Mouse (Mus musculus) thymus, postnatal 10 days (tissue): Measurements from ENCODE around the gene Wdr62.
A peak's percentile ranks its signal among the peaks of the same experiment; 100 is the strongest.
"Not testable (repeated sequence)": the region's sequence is repeated elsewhere in the genome, so short reads cannot be mapped to it uniquely, and the experiment has no call there.

Experiments used
- DNase-seq, 2 experiments: peaks; one replicate each; pipeline ENCODE4 v3.0.0; 2021; ENCODE audit warnings: low spot score in 2 of 2

Wdr62 gene

DNA sequence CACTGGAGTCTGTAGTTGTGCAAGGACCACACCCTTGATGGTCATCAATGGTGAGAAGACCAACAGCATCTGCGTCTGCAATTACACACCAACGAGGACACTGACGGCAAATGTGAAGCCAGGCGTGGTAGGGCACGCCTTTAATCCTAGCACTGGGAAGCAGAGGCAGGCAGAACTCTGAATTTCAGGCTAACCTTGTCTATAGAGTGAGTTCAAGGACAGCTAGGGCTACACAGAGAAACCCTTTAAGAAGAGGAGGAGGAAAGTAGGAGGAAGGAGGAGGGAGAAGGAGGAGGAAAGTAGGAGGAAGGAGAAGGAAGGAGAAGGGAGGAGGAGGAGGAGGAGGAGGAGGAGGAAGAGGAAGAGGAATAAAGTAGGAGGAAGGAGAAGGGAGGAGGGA, 14.7 kb downstream of the Wdr62 start:
- DNase-seq: no peak

DNA sequence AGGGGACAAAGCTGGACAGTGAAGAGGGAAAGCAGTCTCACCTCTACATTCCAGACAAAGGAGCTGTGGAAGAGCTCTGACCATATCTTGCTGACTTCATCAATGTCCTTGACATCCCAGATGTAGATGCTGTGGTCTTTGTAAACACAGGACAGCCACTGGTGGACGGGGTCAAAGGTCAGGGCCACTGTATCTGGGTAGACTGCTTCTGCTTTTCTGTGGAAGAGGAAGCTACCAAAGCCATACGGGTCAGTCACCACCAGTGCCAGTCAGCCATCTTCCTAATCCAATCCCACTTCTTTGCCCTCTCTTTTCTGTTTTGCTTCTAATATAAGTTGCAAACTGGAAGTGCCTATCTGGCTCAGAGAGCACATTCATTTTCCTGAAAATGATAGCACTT, 15.2 kb downstream of the Wdr62 start:
- no peak for DNase-seq

DNA sequence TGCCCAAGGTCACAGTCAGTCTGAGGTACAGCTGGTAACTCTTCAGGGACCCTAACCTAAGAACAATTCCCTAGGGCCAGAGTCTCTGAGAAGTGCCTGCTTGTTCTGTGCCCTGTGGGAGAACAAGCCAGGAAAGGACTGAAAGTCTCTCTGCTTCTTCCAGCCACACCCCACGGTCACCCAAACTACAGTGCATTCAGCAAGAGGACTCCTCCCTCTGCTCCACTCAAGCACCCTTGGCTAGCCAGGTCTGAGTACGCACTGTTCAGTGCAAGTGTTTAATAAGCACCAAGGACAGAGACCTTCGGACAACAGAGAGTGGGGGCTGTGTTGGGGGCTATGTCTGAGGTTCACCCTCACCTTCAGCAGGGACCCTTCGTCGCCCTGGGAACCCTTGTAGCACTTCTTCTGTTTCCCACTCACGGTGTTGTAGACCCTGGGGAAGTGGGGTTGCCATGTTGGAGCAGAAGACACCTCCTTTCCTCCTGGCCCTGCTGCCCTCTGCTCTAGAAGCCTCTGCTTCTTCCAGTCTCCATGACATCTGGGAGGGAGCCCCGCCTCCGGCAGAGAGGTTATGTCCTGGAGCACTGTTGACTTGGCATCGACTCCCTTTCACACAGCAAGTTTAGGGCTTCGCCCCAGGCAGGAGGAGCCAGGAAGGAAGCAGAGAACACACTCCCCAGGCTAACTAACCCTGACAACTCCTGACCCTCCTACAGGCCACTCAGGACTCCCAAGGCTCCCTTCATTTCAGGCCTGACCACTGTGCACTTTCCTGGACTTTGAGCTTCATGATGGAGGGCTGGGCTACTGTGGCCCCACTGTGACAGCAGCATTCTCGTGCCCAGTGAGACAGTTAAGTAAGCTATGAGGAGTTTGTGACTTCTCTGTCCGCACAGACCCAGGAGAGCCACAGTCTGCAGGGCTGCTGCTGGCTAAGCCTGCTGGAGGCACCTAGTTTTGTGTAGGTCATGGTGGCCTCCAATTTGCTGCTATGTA, 28.0 kb downstream of the Wdr62 start:
- DNase-seq: no peak

DNA sequence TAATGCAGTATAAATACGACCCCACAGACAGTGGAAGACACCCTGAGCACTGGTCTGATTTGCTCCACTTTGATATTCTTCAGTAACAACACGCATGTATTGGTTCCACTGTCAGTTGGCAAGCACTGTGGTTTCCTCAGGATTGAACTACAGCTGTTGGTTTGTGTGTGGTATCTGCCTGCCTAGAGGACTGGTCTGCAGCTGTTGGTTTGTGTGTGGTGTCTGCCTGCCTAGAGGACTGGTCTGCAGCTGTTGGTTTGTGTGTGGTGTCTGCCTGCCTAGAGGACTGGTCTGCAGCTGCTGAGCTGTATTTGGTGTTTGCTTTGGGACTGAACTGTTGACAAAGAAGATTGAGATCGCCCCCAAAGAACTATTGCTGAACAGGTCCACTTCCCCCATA, 42.8 kb downstream of the Wdr62 start:
- not testable (repeated sequence) for DNase-seq

DNA sequence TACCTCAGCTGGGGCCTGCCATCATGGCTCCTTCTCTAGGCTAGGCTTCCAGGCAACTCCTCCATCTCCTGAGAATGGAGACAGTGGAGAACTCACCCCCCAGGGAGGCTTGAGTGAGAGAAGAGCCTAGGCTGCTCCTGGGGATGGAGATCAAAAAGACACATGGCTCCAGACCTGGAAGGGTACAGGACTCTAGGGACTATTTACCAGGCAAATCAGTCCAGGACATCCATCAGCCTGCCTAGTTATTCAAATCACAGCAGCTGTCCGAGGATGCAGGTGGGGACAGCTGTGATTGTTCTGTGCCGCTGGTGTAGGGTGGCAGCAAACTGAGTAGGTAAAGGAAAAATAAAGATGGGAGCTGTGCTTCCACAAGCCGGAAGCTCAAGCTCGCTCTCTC, 44.6 kb downstream of the Wdr62 start, which contains the start of gene Ovol3:
Gene Ovol3, minus strand, starts transcription at position 101 of the 400 bp plus-strand sequence.
- no peak for DNase-seq

DNA sequence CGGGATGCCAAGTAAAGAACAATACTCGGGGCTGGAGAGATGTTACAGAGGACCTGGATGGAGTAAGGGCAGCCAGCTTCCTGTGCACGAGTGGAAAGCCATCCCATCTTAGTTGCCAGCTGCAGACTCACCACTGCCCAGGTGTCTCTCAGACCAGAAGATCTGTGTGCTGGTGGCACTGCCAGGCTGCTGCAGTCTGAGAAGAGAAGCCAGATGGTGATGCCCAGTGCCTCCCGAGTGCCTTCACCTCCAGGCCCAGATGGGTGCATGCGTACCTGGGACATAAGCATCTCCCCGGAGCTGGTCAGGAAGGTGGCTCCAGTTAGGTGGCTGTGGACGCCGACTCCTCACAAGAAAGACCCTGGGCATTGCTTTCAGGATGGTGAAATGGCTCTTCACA, 45.1 kb downstream of the Wdr62 start:
- no peak for DNase-seq

DNA sequence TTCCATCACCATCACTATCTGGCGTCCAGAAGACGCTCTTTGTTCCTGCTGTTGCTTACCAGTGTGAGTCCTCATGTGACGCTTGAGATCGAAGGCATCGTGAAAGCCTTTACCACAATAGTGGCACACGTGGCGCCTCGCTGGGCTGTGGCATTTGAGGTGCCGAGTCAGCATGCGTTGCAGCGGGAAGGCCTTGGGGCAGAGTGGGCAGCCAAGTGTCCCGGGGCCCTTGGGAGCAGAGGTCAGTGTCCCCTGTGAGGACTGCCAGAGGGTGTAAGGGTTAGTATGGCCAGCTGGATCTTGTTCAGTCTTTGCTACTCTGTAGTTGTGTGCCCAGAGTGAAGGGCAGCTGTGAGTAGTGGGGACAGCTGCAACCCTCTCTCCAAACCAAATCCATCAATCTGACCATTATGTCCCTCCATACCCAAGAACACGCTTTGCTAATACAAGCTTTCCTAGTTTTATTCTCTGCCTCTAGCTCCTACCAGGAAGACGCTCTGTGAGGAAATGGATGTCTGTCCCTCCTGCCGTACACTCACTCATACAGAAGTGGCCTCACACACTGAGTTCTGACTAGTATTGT, 45.9 kb downstream of the Wdr62 start:
- DNase-seq: no peak

DNA sequence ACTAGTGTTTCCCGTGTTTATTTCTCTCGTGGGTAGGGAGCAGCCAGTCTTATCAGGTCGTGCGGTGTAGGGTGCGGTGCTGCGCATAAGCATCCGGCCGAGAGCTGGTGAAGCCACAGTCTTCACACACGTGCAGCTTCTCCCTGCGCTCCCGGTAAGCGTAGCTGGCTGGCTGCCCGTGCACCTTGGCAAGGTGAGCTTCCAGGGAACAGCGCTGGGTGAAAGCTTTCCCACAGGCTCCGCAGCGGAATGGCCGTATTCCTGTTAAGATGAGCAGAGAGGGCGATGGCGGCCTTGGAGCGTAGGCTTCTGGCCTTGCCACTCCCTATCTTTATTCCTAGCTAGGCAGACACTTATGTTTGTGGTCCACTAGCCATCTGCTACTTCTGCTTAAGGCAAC, 46.8 kb downstream of the Wdr62 start:
- DNase-seq: no peak

DNA sequence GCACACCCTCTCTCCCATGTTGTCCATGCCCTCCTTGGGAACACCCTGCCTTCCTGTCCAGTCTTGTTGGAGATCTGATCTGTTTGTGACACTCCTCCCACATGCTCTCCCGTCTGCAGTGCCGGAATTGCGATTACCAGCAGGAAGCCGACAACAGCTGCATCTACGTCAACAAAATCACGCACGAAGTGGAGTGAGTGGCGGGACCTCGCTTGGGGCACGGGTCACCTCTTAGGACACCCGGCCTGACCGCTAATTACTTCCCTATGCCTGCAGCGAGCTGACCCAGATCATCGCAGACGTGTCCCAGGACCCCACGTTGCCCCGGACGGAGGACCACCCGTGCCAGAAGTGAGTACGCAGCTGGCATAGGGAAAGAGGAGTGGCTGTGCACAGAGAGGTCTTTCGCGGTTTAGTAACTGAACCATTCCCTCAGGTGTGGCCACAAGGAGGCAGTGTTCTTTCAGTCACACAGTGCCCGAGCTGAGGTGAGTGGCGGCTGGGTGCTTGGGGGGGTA, 47.5 kb downstream of the Wdr62 start:
- DNase-seq: peak; percentile 53 to 66

DNA sequence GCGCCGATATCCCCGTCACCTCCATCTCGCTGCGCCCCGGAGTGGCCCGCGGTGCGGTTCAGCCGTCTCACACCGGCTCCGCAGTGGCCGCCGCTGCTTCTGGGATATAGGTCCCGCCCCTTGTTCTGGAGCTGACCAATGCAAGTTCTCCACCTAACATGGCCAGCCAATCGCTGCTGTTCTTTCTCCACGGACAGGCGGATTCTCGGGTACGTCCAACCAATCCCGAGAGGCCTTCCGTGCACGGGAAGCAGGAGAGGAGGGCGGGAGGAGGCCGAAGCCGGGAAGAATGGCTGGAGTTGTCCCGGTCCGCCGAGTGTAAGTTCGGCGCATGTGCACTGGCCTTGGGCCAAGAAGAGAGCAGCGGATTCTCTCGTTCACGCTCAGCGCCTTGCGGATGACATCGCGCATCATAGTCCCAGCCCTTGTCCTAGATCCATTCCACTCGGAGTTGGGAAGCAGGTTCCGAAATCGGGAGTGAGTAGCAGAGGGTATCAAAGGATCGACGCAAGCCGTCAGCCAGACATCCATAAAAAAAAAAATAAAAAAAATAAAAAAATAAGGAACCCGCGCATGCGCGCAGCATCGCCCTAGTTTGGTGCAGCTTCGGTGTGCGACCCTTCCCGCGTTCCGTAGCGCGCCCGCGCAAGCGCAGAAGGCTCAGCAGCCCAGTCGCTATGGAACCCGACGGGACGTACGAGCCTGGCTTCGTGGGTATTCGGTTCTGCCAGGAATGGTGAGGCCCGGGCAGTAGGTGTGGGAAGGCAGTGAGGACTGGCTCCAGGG, 48.4 kb downstream of the Wdr62 start, which contains the start of the genes Polr2i and Tbcb:
Gene Polr2i, plus strand, starts transcription at position 280 of the 786 bp plus-strand sequence.
Gene Tbcb, minus strand, starts transcription at position 604 of the 786 bp plus-strand sequence.
- peak; percentile 93 to 95 for DNase-seq

DNA sequence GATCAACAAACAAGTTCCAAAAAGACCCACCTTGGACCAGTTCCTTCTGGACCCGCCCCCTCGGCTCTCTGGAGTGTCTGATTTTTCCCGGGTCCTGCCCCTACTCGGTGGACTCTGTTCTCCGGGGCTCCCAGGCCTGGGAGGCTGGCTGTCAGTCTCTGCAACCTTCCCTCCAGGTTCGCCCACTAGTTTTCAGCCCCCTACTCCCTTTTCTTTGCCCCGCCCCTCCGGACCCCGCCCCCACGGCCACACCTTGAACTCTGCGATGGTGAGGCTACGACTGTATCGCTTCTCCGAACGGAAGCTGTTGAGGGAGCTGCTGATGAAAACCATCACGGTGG, 48.9 kb downstream of the Wdr62 start:
- no peak for DNase-seq

DNA sequence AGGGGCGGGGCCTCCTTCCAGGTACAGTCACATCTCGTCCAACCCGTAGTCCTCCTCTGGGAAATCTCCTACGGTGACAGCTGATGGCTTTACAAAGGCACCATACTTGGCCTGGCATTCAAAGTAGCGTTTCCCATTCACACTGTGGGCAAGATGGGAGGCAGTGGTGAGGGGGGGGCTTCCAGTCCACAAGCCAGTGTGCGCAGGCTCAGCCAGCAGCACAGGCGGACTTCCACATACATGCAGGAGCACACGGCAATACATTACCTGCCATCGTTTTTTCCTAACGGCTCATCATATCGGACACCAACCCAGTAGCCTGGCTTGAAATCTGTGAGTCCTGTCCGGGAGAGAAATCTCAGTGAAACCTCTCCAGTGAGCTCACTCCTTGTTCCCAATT, 56.0 kb downstream of the Wdr62 start:
- no peak for DNase-seq

DNA sequence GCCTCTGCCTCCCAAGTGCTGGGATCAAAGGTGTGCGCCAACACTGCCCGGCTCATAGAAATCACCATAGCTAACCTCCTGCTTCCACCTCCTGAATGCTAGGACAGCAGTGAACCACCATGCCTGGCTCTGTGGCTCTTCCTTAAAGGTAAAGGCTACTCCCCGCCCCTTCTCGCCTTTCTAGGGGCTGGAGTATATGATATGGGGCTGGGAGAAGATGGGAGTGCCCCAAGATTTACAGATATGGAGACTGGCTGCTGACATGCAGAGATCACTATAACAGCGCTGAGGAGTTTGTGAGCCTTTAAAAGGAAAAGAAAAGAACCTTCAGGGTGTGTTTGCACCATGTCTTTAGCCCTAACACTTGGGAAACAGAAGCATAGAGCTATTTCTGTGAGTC, 58.0 kb downstream of the Wdr62 start:
- DNase-seq: no peak

DNA sequence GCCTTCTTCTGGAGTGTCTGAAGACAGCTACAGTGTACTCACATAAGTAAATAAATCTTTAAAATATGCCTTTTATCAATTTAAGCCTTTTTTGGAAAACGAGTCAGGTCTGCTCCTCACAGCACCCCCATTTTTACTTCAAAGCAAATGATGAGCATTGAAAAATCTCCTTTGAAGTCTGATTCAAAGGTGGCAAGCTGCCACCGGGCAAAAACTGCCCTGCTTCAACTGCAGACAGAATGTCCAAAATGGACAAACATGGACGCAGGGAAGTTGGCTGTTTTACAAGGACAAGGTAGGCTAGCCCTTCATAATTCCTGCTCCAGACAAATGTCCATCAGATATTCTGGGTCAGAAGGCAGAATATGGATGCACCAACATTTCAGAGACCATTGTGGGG, 58.8 kb downstream of the Wdr62 start:
- DNase-seq: no peak

DNA sequence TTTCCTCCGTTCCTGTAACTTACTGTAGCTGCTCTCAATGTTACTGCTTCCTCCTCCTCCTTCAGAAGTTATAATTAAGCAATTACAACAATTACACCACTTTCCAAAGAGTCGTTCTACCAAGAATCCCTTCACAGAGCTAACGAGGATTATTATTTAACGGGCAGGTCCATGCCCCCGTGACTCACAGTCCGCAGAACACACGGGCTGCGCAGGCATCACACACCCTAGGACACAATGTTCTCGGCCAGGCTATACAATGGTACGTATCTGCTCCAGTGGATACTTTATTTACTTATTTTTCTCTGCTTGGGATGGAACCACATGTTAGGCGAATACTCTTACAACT, 60.2 kb downstream of the Wdr62 start:
- DNase-seq: no peak

DNA sequence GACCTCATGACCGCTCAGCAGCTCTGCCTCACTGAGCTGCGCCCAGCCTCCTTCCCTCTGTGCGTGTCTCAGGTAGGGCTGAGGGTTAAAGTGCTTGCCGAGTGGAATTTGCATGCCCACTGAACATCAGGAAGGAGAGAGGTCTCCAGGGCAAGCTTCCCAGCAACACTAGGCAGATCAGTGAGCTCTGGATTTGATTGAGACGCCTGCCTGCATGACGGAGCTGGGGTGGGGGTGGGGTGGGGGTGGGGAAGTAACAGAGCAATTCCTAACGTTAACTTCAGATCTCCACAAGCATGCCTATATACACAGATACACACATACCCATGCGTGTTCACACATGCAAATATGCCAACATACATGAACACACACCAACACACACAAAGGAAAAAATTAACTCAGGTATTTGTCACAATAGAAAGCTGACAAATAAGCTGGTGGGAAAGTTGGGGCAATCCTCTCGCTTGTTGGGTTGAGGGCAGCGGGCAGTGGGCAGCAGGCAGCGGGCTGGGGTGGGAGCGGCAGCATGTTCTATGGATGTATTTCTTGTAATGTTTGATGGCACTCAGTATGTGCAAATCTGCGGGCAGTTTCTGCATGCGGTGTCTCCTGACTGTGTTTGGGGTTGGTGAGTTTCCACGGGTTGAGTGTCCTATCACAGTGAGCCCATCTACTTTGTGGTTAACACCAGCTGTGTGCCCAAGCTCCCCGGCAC, 60.8 kb downstream of the Wdr62 start:
- peak; percentile 31 to 36 for DNase-seq

DNA sequence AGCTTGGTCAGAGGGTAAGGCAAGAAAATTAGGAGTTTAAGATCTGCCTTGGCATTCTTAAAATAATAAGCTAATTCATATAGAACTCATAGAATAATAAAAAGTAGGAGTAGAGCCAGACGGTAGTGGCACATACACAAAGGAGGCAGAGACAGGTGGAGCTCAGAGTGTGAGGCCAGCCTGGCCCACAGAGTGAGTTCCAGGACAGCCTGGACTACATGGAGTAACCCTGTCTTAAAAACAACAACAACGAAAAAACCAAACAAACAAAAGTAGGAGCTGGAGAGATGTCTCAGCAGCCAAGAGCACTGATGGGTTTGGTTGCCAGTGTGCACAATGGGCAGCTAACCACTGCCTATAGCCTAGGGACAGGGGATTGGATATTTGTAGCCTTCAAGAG, 62.9 kb downstream of the Wdr62 start:
- DNase-seq: no peak

DNA sequence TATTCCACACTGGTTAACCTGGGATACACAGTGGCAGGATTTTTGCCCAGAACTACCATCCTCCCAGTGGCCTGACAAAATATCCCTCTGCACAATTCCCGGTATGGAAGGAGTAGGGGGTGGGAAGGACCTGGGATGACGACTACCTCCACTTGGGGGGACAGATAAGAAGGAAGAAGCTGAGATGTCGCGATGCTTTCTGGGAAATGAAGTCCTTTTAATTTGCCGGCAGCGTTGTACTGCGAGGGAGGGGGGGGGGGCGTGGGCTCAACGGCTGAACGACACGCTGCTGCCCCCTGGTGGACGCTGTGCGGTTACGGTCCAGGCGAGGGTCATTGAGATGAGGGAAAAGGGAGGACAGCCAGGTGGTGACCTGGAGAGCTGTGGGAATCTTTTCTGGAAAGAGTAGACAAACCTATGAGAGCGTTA, 63.5 kb downstream of the Wdr62 start:
- DNase-seq: peak; percentile 38 to 78

DNA sequence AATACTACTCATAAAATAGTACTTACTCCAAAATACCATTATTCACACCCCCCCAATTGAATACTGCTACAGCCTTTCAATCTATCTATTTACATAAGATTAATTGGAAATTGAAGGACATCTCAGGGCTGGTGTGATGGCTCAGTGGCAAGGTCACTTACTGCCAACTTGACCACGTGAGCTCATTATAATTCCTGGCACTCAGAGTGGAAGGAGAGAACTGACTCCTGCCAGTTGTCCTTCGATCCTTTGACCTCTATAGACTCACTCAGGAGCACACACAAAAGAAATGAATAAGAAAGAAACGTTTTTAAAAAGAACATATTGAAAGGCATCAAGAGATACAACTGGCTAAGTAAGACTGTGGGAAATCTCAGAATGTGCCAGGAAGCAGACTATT, 64.3 kb downstream of the Wdr62 start:
- no peak for DNase-seq

DNA sequence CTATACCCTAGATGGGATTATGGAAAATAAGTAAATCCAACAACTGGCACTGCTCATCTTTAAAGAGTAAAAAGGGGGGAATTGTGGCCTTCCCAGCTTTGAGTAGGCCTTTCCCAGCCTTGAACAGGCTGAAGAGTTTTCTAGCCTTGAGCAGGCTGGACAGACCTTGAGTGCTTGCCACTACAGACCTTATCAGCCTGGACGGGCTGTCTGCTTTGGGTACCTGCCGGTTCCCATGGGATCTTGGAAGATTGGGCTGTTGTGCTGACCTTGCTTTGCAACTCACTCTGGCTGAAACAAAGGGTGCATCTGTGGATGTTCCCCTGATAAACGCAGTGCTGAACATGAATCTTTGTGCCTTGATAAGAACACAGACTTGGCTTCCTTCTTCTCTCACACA, 66.3 kb downstream of the Wdr62 start:
- no peak for DNase-seq

DNA sequence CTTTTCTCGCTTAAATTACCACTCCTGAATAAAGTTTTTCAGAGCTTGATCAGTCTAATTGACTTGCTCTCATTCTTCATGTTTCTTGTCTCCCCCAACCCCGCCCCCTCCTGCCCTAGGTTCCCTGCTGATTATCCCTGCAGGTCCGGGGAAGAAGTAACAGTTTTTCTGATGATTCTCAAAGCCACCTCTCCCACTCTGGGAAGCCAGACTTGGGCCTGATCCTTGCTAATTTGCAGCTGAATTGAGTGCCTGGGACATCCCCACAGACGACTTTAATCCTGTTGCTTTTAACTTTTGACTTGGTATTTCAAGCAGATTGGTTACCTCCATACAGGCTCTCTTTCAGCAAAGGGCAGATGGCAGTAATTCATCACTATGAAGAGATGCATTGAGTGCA, 69.2 kb downstream of the Wdr62 start:
- no peak for DNase-seq
